Mouse (Mus musculus): Measurements from ENCODE around the gene Tmem94.

GRCm38 (mm10) chr11:115814605-115815450 is 49.6 kb downstream of the Tmem94 start, which contains the start of gene Tsen54:
- TF ChIP-seq FLI1 (IDR thresholded peaks at IDR 0.05; ENCODE audit: low read length) (no peak), GATA1 (IDR thresholded peaks at IDR 0.05; ENCODE audit: borderline replicate concordance, low read length) (no peak)

All from megakaryocyte, embryonic 14.5 days (primary cell).